Mouse (Mus musculus): ENCODE results near the gene Arhgef19. TPM values are rescaled to one million over a fixed set of nuclear protein-coding genes. Genes with fewer than 3 reads are reported as not detected.

The Arhgef19 gene
- polyA plus RNA-seq, 1 experiment = 16.4 TPM

DNA sequence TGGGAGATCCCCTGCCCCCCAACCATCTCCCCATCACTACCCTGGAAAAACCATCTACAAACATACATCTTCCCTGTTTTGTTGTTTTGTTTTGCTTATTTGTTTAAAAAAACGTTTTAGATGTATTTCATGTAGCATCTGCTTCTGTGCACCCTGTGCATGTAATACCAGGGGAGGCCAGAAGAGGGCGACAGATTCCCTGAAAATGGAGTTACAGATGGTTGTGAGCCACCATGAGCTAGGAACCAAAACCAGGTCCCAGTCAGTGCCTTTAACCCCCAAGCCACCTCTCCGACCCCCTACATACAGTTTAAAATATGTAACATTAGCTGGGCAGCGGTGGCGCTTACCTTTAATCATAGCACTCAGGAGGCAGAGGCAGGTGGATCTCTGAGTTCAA, 18.1 kb downstream of the Arhgef19 start:
- H3K4me3 ChIP-seq (ENCODE audit: insufficient read depth, low read length) = no peak overlapping the region
- peak; percentile 17; the same call in 1 of the 2 replicates for TF ChIP-seq CTCF (IDR thresholded peaks at IDR 0.05; ENCODE audit: borderline replicate concordance, insufficient read depth, low read length)
- TF ChIP-seq POLR2A (IDR thresholded peaks at IDR 0.05; ENCODE audit: low read depth, low read length) = no peak
- H3K27ac ChIP-seq (ENCODE audit: insufficient read depth, low read length) = no peak overlapping the region
- no peaks in the 10 kb centered on the region for H3K4me1 ChIP-seq (ENCODE audit: control insufficient read depth, insufficient read depth, low read length)

DNA sequence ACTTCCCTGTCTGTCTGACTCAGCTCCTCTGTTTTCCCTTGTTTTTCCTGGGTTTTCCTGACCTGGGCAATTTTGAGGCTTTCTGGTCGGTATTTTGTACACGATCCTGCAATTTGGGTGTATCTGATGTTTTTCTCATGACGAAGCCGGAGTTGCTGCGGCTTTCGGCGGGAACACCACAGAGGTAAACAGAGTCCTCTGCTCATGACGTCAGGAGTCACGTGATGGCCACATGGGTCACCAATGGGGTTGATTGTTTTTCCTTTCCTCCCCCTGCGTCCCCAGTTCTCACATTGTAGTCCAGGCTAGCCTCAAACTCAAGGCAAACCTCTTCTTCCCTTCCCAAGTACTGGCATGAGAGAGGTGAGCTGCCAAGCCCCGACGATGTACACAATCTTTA, 20.1 kb downstream of the Arhgef19 start:
- no peak overlapping the region for H3K27ac ChIP-seq (ENCODE audit: insufficient read depth, low read length)
- TF ChIP-seq CTCF (IDR thresholded peaks at IDR 0.05; ENCODE audit: borderline replicate concordance, insufficient read depth, low read length) (no peak), POLR2A (IDR thresholded peaks at IDR 0.05; ENCODE audit: low read depth, low read length) (no peak)
- no peaks in the 10 kb centered on the region for H3K4me1 ChIP-seq (ENCODE audit: control insufficient read depth, insufficient read depth, low read length)
- no peak overlapping the region for H3K4me3 ChIP-seq (ENCODE audit: insufficient read depth, low read length)

DNA sequence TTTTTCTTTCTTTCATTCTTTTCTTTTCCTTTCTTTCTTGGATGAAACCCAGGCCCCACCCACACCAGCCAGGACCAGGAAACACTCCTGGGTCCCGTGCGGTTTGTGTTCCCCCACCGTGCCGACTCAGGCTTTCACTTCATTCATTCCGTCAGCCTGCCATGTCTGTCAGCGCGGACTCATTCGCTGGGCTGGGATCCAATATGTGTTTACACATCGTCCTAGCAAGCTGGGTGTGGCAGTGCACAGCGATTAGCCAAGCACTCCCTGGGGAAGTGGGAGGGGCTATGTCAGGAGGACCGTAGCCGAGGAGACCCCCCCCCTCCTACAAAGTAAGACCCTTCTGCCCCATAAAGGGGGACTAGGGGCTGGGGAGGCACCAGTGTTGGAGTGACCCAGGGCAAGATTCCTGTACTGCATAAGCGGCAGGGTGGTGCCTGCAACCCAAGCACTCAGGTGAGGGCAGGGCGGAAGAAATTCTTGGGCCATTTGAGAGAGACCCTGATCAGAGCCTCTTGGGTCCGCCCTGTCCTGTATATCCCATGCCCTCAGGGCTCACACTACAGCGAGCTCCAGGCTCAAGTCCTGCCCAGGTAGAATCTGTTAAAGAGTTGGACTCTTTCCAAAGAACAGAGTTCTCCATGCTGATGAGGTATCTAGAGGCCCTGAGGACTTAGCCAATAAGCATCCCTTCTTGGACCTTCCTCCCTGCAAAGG, 20.9 kb downstream of the Arhgef19 start:
- Histone ChIP-seq H3K4me1 (ENCODE audit: control insufficient read depth, insufficient read depth, low read length) (no peaks in the 10 kb centered on the region), H3K27ac (ENCODE audit: insufficient read depth, low read length) (no peak overlapping the region), H3K4me3 (ENCODE audit: insufficient read depth, low read length) (no peak overlapping the region)
- TF ChIP-seq POLR2A (IDR thresholded peaks at IDR 0.05; ENCODE audit: low read depth, low read length) = no peak; the same call in 1 of the 2 replicates
- TF ChIP-seq CTCF (IDR thresholded peaks at IDR 0.05; ENCODE audit: borderline replicate concordance, insufficient read depth, low read length) = no peak

DNA sequence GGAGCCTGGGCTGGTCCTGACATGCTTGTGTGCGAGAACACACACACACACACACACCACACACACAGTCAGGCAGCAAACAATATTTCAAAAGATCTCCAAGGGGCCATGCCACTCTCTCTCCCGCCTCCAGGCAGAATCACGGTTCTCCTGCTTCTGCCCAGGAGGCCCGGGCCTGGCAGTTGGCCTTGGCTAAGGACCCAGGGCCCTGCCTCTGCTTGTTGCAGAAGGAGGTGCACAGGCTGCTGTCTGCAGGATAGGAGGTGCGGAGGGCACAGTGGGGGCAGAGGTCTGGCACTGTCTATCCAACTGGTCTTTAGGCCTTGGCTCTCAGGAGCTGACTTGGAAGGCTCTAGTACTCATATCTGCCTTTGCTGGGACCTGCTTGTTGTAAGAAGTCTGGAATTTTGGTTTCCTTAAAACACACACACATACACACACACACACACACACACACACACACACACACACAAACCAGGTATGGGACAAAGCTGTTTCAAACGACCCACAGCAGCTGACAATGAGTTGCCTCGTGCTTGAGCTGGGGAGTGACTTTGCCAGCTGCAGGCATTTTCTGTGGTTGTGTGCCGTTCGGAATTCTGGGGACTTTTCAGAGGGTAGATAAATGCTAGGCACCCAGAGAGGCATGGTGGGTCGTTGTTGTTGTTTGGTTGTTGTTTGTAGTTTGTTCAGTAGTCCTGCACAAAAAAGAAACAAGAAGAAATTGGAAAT, 23.8 kb downstream of the Arhgef19 start:
- H3K4me3 ChIP-seq (ENCODE audit: insufficient read depth, low read length) = no peak overlapping the region
- TF ChIP-seq POLR2A (IDR thresholded peaks at IDR 0.05; ENCODE audit: low read depth, low read length) (no peak), CTCF (IDR thresholded peaks at IDR 0.05; ENCODE audit: borderline replicate concordance, insufficient read depth, low read length) (no peak)
- no peaks in the 10 kb centered on the region for H3K4me1 ChIP-seq (ENCODE audit: control insufficient read depth, insufficient read depth, low read length)
- H3K27ac ChIP-seq (ENCODE audit: insufficient read depth, low read length) = no peak overlapping the region

DNA sequence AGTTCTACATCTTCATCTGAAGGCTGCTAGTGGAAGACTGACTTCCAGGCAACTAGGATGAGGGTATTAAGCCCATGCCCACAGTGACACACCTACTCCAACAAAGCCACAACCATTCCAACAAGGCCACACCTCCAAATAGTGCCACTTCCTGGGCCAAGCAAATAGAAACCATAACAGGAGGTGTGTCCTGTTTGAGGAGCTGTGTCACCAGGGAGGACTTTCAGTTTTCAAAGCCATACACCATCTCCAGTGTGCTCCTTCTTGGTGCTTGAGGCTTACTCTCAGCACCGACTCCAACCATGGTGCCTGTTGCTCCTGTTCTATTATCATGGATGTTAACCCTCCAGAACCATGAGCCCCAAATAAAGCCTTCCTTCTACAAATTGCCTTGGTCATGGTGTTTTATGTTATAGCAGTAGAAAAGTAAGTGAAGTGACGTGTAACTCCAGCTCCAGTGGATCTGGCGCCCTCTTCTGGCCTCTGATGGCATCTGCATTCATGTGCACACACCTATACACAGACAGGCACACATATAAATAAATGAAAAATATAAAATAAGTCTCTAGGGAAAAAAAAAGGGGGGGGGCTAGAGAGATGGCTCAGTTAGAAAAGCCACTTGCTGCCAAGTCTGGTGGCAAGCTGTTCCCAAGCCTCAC, 26.8 kb downstream of the Arhgef19 start:
- TF ChIP-seq POLR2A (IDR thresholded peaks at IDR 0.05; ENCODE audit: low read depth, low read length) = no peak
- TF ChIP-seq CTCF (IDR thresholded peaks at IDR 0.05; ENCODE audit: borderline replicate concordance, insufficient read depth, low read length) = no peak
- no peak overlapping the region for H3K4me3 ChIP-seq (ENCODE audit: insufficient read depth, low read length)
- no peaks in the 10 kb centered on the region for H3K4me1 ChIP-seq (ENCODE audit: control insufficient read depth, insufficient read depth, low read length)
- no peak overlapping the region for H3K27ac ChIP-seq (ENCODE audit: insufficient read depth, low read length)

DNA sequence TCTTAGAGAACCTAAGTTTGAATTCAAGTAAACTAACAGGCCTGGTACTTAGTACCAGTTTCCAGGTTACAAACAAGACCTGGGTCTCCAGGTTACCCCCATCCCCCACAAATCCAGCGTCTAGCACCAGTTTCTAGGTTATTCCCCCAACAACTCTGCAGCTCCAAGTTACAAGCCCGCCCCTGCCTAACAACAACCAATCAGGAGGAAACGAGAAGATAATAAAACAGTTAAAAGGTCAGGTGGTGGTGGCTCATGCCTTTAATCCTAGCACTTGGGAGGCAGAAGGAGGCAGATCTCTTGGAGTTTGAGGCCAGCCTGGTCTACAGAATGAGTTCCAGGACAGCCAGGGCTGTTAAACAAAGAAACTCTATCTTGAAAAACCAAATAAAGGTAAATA, 28.0 kb downstream of the Arhgef19 start:
- Histone ChIP-seq H3K27ac (ENCODE audit: insufficient read depth, low read length) (no peak overlapping the region), H3K4me3 (ENCODE audit: insufficient read depth, low read length) (no peak overlapping the region), H3K4me1 (ENCODE audit: control insufficient read depth, insufficient read depth, low read length) (no peaks in the 10 kb centered on the region)
- TF ChIP-seq POLR2A (IDR thresholded peaks at IDR 0.05; ENCODE audit: low read depth, low read length) (no peak), CTCF (IDR thresholded peaks at IDR 0.05; ENCODE audit: borderline replicate concordance, insufficient read depth, low read length) (no peak)

DNA sequence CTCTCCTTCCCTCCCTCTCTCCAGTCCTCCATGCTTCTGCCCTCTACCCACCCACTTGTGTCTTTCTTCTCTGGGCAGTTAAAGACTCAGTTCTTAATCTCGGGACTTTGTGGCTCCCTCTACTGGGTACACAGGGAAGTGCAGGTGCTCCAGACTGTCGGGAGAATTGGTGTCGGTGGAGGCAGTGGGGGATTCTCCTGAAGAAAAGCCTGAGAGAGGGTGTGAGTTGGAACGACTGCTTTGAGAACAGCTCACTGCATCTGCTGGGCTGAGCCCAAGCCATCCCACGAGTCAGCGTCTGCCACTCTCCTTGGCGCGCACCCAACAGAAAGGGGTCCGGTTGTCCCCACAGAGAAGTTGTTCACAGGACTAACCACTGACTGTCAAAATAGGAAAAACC, 28.5 kb downstream of the Arhgef19 start:
- Histone ChIP-seq H3K27ac (ENCODE audit: insufficient read depth, low read length) (no peak overlapping the region), H3K4me1 (ENCODE audit: control insufficient read depth, insufficient read depth, low read length) (no peaks in the 10 kb centered on the region), H3K4me3 (ENCODE audit: insufficient read depth, low read length) (no peak overlapping the region)
- TF ChIP-seq CTCF (IDR thresholded peaks at IDR 0.05; ENCODE audit: borderline replicate concordance, insufficient read depth, low read length) (peak; percentile 18; the same call in 1 of the 2 replicates), POLR2A (IDR thresholded peaks at IDR 0.05; ENCODE audit: low read depth, low read length) (no peak)

DNA sequence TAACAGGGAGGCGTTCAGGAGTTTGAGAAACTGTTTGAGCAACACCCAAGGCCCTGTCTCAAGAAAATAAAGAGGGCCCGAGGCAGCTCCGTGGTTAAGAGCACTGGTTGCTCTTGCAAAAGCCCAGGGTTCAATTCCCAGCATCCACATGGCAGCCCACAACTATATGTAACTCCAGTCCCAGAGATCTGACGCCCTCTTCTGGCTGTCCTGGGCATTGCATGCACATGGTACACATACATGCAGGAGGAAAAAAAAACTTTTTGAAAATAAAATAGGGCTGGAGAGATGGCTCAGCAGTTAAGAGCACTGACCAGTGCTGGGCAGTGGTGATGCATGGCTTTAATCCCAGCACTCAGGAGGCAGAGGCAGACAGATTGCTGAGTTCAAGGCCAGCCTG, 29.1 kb downstream of the Arhgef19 start:
- no peak for TF ChIP-seq POLR2A (IDR thresholded peaks at IDR 0.05; ENCODE audit: low read depth, low read length)
- TF ChIP-seq CTCF (IDR thresholded peaks at IDR 0.05; ENCODE audit: borderline replicate concordance, insufficient read depth, low read length) = no peak
- Histone ChIP-seq H3K4me3 (ENCODE audit: insufficient read depth, low read length) (no peak overlapping the region), H3K27ac (ENCODE audit: insufficient read depth, low read length) (no peak overlapping the region), H3K4me1 (ENCODE audit: control insufficient read depth, insufficient read depth, low read length) (no peaks in the 10 kb centered on the region)

DNA sequence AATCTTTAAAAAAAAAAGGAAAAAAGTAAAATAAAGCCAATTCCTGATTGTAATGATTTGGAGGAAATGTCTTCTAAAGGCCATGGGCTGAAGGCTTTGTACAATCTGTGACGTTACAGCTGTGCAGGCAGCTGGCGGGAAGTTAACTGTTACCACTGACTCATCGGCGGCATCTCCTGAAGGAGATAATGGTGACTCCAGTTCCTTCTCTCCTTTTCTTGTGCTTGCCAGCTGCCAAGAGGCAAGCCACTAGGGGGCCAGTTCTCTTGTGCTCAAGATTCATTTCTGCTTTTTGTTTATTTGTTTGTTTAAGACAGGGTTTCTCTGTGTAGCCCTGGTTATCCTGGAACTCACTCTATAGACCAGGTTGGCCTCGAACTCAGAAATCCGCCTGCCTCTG, 29.8 kb downstream of the Arhgef19 start:
- no peak for TF ChIP-seq CTCF (IDR thresholded peaks at IDR 0.05; ENCODE audit: borderline replicate concordance, insufficient read depth, low read length)
- no peak for TF ChIP-seq POLR2A (IDR thresholded peaks at IDR 0.05; ENCODE audit: low read depth, low read length)
- no peak overlapping the region for H3K4me3 ChIP-seq (ENCODE audit: insufficient read depth, low read length)
- H3K4me1 ChIP-seq (ENCODE audit: control insufficient read depth, insufficient read depth, low read length) = peaks cover 6% of the 10 kb centered on the region; the same call in 1 of the 2 replicates
- H3K27ac ChIP-seq (ENCODE audit: insufficient read depth, low read length) = no peak overlapping the region

Measured in embryonic fibroblast, embryonic 13.5 days (primary cell).